Mouse (Mus musculus) brain, adult 10 weeks (tissue): Measurements from ENCODE around the gene 1700020L24Rik. TPM values are rescaled to one million over a fixed set of nuclear protein-coding genes. Genes with fewer than 3 reads are reported as not detected.

Experiments used
- polyA plus RNA-seq: library from polyadenylated mRNA; stranded (reverse); fragments of 350-450 nt; fragmentation: Illumina TruSeq; extraction: RNeasy Lipid Tissue Mini Kit (QIAGEN cat#74804); gene quantifications from one replicate; pipeline ENCODE4 v1.2.3, GENCODE M21; 2015; ENCODE audit warnings: low read depth, low replicate concordance

Gene 1700020L24Rik
- polyA plus RNA-seq: 0.70 TPM

DNA sequence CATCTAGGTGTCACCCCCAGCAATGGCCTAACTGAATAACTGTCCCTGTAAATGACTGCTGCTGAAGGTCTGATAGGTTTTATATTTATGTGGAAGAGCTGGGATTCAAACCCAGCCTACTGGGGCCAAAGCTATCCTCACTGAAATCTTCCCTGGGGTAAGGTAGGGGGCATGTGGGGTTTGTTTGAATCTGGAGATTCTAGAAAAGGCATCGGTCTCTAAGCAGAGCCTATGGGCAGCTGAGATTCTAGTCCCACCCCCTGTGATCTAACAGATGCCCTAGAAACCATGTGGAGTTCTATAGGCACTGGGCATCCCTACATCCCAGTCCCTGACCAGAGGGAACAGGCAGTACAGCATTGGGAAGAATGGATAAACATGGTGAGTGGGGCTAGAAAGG, at the start of gene 1700020L24Rik:
Gene 1700020L24Rik, plus strand, starts transcription at position 301 of the 400 bp plus-strand sequence.

DNA sequence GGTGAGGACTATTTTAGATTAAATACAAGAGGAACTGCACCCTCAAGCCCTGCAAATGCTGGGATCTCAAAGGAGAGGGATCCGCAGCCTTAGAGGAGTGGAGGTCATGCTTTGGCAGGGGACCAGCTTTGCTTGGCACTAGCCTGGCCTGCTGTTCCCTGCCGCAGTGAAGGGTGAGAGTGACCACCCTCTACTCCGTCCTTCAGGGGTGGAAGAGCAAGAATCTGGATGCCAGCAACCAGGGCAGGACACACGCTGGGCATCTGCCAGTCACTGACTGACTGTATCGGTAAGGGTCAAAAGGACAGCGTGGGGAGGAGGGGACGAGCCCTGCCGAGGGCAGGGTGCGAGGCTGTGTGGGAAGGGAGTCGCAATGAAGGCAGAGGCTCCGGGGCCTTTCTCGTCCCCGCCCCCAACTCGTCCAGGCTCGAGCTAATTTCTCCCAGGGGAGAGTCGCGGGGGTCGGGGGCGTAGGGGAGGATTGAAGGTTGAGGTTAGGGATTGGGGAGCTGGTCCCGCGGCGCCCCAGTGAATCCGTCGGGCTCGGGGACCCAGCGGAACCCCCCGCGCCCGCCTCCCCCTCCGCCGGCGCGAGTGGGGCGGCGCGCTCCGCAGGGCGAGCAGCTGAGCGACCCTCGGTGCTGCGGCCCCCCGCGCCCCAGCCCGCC, 28.3 kb upstream of the 1700020L24Rik start, which contains the start of gene Rasl10b:
Gene Rasl10b, plus strand, starts transcription at position 51 of the 668 bp plus-strand sequence.

DNA sequence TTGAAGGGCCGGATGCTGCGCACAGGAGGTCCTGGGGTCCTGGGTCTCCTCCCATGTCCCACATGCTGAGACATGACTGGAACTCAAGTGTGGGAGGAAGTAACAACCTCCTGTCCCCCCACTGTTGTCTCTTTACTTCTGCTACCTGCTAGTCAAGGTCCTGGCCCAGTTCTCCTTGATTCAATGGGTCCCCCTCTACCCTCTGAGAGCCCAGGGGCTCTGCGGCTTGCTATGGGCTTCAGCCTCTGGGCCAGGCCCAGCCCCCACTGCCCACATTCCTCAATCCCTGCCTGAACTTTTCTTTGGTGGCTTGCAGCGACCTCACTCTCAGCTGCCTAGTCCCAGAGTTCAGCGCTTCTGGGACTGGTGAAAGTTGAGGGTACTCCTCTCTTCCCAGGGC, 8.1 kb upstream of the 1700020L24Rik start, which contains the start of gene Gas2l2:
Gene Gas2l2, minus strand, starts transcription at position 101 of the 400 bp plus-strand sequence.

DNA sequence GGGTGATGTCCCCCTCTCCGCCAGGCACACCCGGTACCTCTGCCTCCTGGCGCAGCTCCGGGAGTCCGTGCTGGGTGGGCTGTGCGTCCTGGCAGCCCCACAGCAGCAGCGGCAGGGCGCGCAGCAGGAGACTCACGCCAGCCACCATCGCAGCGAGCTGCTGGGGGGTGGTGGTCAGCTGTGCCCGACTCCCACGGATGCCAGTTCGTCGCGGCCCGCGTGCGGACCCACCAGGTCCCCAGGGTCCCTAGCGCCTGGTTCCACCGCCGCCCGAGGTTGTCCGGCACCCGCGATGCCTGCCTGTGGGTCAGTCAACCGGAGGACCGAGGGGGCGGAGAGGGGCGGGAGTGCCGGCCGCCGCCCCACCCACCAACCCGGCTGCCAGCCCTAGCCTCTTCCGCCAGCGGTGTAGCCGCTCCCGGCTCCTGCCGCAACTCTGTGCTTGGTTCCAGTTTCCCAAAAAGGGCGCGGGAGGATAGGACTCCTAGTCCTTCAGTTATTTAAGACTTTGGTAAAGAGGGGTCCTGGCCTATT, 25.3 kb downstream of the 1700020L24Rik start, which contains the start of gene Mmp28:
Gene Mmp28, minus strand, starts transcription at position 361 of the 534 bp plus-strand sequence.

DNA sequence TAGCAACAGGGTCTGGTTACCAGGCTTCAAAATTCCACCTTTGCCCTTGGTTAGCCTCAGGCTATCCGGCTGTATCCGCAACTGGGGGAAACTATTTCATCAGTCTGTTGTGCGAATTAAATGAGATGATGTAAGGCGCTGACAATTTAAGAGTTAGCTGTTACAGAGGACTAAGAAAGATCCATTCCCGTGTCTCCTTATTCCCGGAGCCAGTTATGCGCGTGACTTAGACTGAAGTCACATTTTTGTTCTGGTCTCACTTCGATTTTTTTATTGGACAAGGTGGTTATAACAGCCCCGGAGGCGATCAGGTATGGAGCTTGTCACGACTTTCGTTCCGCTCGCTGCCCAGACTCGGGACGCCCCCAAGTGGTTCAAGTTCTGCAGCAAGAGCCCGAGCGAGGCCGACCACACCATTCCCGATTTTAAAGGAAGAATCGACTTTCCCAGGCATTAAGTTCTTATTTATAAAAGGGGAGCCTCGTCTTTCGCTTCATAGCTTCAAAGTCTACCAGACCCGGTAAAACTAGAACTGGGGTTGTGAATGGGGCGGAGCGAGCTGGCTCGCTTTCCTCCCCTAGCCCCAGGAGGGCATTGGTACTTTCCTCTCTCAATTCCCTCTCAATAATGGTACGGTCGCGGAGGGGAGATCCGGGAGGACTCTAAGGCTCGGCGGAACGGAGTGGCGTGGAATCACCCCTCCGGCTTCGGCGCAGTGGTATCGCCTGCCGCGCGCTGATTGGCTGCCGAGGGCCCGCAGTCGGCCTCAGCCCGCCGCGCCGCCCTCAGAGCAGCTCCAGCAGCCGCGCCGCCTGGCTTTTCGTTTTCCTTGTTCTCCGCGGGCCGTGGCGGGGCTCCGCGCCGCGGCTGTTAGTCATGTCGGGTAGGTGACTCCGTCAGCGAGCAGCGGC, 35.1 kb downstream of the 1700020L24Rik start, which contains the start of gene Taf15:
Gene Taf15, plus strand, starts transcription at position 763 of the 911 bp plus-strand sequence.

Other genes starting within 250 kb of the 1700020L24Rik start
- gene Slfn3, start 246.3 kb upstream of the 1700020L24Rik start, polyA plus RNA-seq: 0.45 TPM
- not detected for gene Slfn14, start 151.0 kb upstream of the 1700020L24Rik start, polyA plus RNA-seq
- 152 TPM for gene Ap2b1, start 138.7 kb upstream of the 1700020L24Rik start, polyA plus RNA-seq
- 8.5 TPM for gene Pex12, start 135.1 kb upstream of the 1700020L24Rik start, polyA plus RNA-seq
- 199 TPM for gene Rasl10b, start 28.5 kb upstream of the 1700020L24Rik start, polyA plus RNA-seq
- gene Gas2l2, start 8.2 kb upstream of the 1700020L24Rik start, polyA plus RNA-seq: 0.39 TPM
- gene Mmp28, start 25.4 kb downstream of the 1700020L24Rik start, polyA plus RNA-seq: 2.2 TPM
- gene Taf15, start 35.4 kb downstream of the 1700020L24Rik start, polyA plus RNA-seq: 48.3 TPM
- not detected for gene Heatr9, start 84.5 kb downstream of the 1700020L24Rik start, polyA plus RNA-seq
- not detected for gene Ccl5, start 92.8 kb downstream of the 1700020L24Rik start, polyA plus RNA-seq
- 3.1 TPM for gene Ccl9, start 141.0 kb downstream of the 1700020L24Rik start, polyA plus RNA-seq
- 2.6 TPM for gene Ccl6, start 155.4 kb downstream of the 1700020L24Rik start, polyA plus RNA-seq
- not detected for gene Rpl9-ps1, start 207.9 kb downstream of the 1700020L24Rik start, polyA plus RNA-seq
- not detected for gene Ccl3, start 211.7 kb downstream of the 1700020L24Rik start, polyA plus RNA-seq
- gene Ccl4, start 224.9 kb downstream of the 1700020L24Rik start, polyA plus RNA-seq: not detected